Mouse (Mus musculus) myocyte (in vitro differentiated cells): Measurements from ENCODE around the gene Ube2o. TPM values are rescaled to one million over a fixed set of nuclear protein-coding genes. Genes with fewer than 3 reads are reported as not detected.

Experiments
- H3K27me3 ChIP-seq: one replicate; pipeline ENCODE4 v1.6.1; 2011; ENCODE audit not compliant: control insufficient read depth, insufficient read depth, insufficient read length
- H3K36me3 ChIP-seq: one replicate; pipeline ENCODE4 v1.6.1; 2011; ENCODE audit not compliant: control insufficient read depth, insufficient read depth
- H3K4me2 ChIP-seq: one replicate; pipeline ENCODE4 v1.6.1; 2011; ENCODE audit warnings: low read depth, control low read depth
- H3K4me3 ChIP-seq: one replicate; pipeline ENCODE4 v1.5.1; 2011; ENCODE audit warnings: mild to moderate bottlenecking, control low read depth, moderate library complexity
- H3K79me2 ChIP-seq: one replicate; pipeline ENCODE4 v1.6.1; 2011; ENCODE audit not compliant: control insufficient read depth, insufficient read depth
- H3ac ChIP-seq: one replicate; pipeline ENCODE4 v1.6.1; 2011; ENCODE audit not compliant: control insufficient read depth, insufficient read length
- CEBPB ChIP-seq: IDR thresholded peaks from 2 replicates; pipeline ENCODE4 v1.6.1; 2011; ENCODE audit warnings: mild to moderate bottlenecking, moderate library complexity; ENCODE audit not compliant: poor library complexity, insufficient read depth, severe bottlenecking
- E2F4 ChIP-seq: IDR thresholded peaks from one replicate; pipeline ENCODE4 v1.6.1; 2011; ENCODE audit warnings: mild to moderate bottlenecking, control low read depth, moderate library complexity; ENCODE audit not compliant: insufficient read depth
- MAX ChIP-seq: IDR thresholded peaks from one replicate; pipeline ENCODE4 v1.6.1; 2011; ENCODE audit warnings: low read depth, mild to moderate bottlenecking, control low read depth
- MYOD1 ChIP-seq, 3 experiments: IDR thresholded peaks; one replicate each; pipeline ENCODE4 v1.6.1; 2011; ENCODE audit warnings: control low read depth in 2 of 3, low read depth in 2 of 3, mild to moderate bottlenecking in 2 of 3, moderate library complexity in 1 of 3; ENCODE audit not compliant: insufficient read length in 2 of 3, control insufficient read depth in 1 of 3
- MYOG ChIP-seq, 3 experiments: IDR thresholded peaks; one replicate each; pipeline ENCODE4 v1.6.1; 2011; ENCODE audit warnings: control low read depth in 2 of 3, low read depth in 2 of 3, mild to moderate bottlenecking in 2 of 3; ENCODE audit not compliant: insufficient read length in 2 of 3, control insufficient read depth in 1 of 3, insufficient read depth in 1 of 3
- POLR2A ChIP-seq: IDR thresholded peaks from one replicate; pipeline ENCODE4 v1.6.1; 2011; ENCODE audit warnings: low read depth, mild to moderate bottlenecking, control low read depth, moderate library complexity; ENCODE audit not compliant: insufficient read length
- POLR2AphosphoS2 ChIP-seq: IDR thresholded peaks from one replicate; pipeline ENCODE4 v1.6.1; 2011; ENCODE audit warnings: low read depth, control low read depth; ENCODE audit not compliant: insufficient read length
- REST ChIP-seq: IDR thresholded peaks from one replicate; pipeline ENCODE4 v1.6.1; 2011; ENCODE audit warnings: mild to moderate bottlenecking, control low read depth, moderate library complexity; ENCODE audit not compliant: insufficient read depth, insufficient read length
- SRF ChIP-seq: IDR thresholded peaks from one replicate; pipeline ENCODE4 v1.6.1; 2011; ENCODE audit warnings: low read depth; ENCODE audit not compliant: control insufficient read depth, insufficient read length
- TCF12 ChIP-seq: IDR thresholded peaks from one replicate; pipeline ENCODE4 v1.6.1; 2011; ENCODE audit warnings: mild to moderate bottlenecking, control low read depth; ENCODE audit not compliant: poor library complexity, insufficient read depth, severe bottlenecking
- TCF3 ChIP-seq: IDR thresholded peaks from one replicate; pipeline ENCODE4 v1.6.1; 2011; ENCODE audit warnings: low read depth, control low read depth; ENCODE audit not compliant: insufficient read length
- USF1 ChIP-seq: IDR thresholded peaks from one replicate; pipeline ENCODE4 v1.6.1; 2011; ENCODE audit warnings: low read depth, mild to moderate bottlenecking, control low read depth, moderate library complexity
- polyA plus RNA-seq: library from polyadenylated mRNA; unstranded; fragments of >200 nt; fragmentation: generic; extraction: Trizol; gene quantifications from one replicate; pipeline ENCODE4 v1.2.1, GENCODE M21; 2012; ENCODE audit warnings: missing spikeins

Ube2o gene
- polyA plus RNA-seq = 27.1 TPM

DNA sequence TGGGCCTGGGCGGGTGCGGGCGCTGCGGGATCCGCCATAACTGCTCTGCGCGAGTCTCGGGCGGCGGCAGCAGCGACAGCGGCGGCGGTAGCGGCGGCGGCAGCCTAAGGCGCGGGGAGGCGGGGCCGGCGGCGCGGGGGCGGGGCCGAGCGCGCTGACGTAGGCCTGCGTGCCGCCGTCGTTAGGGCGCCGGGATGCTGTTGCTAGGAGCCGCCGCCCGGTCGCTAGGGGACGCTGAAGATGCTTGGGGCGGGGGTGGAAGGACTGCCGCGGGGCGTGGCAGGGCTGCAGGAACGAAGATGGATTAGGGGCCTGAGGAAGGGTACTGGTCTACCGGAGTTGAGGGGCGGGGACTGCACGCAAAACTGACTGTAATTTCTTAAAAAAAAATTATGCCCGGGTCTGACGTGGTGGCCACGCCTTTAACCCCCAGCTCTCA is at the start of gene Ube2o:
Ube2o (minus strand) TSS at position 72 of the 439 bp plus-strand sequence.
- TF ChIP-seq TCF3 (no peak), CEBPB (no peak), USF1 (no peak), E2F4 (no peak), TCF12 (no peak), POLR2A (peak; percentile 90), REST (no peak), POLR2AphosphoS2 (peak; percentile 82)
- H3K27me3 ChIP-seq = no peaks in the 10 kb centered on the region
- peak within 1 kb of the TSS; percentile 36 for H3K4me3 ChIP-seq
- H3ac ChIP-seq = peak within 1 kb of the TSS; percentile 72
- peak within 1 kb of the TSS; percentile 98 for H3K4me2 ChIP-seq
- no peaks in the 10 kb centered on the region for H3K36me3 ChIP-seq
- H3K79me2 ChIP-seq = peaks cover 40% of the 10 kb centered on the region

DNA sequence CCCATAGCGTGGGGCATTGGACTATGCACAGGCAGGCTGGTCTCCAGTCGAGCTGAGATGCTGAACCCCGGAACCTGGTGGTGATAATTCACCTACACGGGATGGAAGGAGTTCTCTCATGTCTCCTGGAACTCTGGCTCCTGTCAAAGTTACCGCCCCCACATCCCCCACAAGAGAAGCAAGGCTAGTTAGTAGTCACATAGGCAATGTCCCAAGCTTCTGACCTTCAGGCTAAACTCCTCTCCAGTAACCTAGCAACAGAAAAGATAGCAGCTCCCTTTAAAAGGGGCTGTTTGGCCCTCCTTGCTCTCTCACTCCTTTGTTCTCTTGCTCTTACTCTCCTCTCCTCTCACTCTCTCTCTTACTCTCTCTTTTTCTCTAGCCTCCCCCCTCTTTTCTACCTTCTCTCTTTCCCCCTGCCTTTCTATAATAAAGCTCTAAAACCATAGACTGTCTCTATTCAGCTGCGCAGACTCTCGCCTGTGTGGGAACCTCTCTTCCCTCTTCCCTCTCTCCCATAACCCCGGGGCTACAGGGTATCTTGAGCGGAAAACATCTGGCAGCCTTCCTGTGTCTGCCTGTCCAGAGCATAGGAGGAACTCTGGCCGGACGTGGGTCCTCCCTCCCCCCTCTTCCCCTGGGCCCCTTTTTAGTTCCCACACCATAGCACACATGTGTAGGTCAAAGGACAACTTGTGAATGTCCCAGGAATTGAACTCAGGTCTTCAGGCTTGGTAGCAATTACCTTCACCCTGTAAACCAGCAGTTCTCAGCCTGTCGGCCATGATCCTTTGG is 49.1 kb upstream of the Ube2o start:
- H3K4me3 ChIP-seq = no peak overlapping the region
- H3K27me3 ChIP-seq = no peaks in the 10 kb centered on the region
- no peak for TF ChIP-seq REST
- no peak for TF ChIP-seq MYOD1 (IDR thresholded peaks at IDR 0.05; ENCODE audit: control insufficient read depth in 1 of 3, insufficient read length in 2 of 3, low read depth in 2 of 3)
- H3K36me3 ChIP-seq = no peaks in the 10 kb centered on the region
- no peaks in the 10 kb centered on the region for H3K79me2 ChIP-seq
- no peak overlapping the region for H3ac ChIP-seq
- no peak overlapping the region for H3K4me2 ChIP-seq

DNA sequence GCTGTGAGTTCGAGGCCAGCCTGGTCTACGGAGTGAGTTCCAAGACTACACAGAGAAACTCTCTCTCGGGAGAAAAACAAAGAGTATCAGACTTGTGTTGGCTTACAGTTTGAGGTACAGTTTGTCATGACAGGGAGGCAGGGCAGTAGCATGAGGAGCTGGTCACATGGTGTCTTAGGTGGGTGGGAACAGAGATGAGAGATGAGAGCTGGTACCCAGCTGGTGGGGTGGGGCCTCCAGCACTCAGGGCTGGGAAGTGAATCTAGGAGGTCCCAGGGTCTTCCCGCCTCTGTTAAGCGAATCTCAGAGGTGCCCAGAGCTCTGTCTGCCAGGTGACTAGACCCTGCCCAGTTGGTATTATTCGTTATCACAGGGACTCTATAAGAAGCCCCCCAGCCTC is 48.2 kb upstream of the Ube2o start:
- Histone ChIP-seq H3ac (no peak overlapping the region), H3K4me3 (no peak overlapping the region), H3K27me3 (no peaks in the 10 kb centered on the region), H3K79me2 (no peaks in the 10 kb centered on the region), H3K36me3 (no peaks in the 10 kb centered on the region), H3K4me2 (no peak overlapping the region)
- no peak for TF ChIP-seq TCF12
- TF ChIP-seq POLR2A = no peak
- TF ChIP-seq MYOD1 (IDR thresholded peaks at IDR 0.05; ENCODE audit: control insufficient read depth in 1 of 3, insufficient read length in 2 of 3, low read depth in 2 of 3) = no peak
- no peak for TF ChIP-seq E2F4
- TF ChIP-seq REST = no peak
- no peak for TF ChIP-seq TCF3
- TF ChIP-seq MYOG (IDR thresholded peaks at IDR 0.05; ENCODE audit: control insufficient read depth in 1 of 3, insufficient read depth in 1 of 3, insufficient read length in 2 of 3, low read depth in 2 of 3) = no peak
- TF ChIP-seq CEBPB = no peak
- TF ChIP-seq MAX = no peak
- TF ChIP-seq USF1 = no peak
- no peak for TF ChIP-seq POLR2AphosphoS2
- TF ChIP-seq SRF = no peak

DNA sequence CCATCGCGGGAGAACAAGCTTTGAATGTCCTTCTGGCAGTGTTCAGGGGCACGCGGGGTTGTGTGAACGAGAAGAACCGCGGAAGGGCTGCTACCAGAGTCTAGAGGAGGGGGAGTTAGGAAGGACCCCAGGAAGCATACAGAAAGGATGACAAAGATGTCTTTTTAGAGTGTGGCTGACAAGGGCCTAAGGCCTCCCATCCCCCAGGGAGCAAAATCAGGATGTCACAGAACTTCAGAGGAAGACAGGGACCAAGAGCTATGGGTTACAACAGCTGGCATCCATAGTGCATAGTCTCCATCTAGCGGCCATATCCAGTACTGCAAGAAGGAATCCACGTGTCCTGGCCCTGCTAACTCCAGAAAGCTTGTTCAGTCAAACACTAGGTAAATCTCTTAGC is 47.5 kb upstream of the Ube2o start:
- H3K27me3 ChIP-seq = no peaks in the 10 kb centered on the region
- H3K36me3 ChIP-seq = no peaks in the 10 kb centered on the region
- H3K4me2 ChIP-seq = no peak overlapping the region
- peaks cover under 1% of the 10 kb centered on the region for H3K79me2 ChIP-seq
- H3ac ChIP-seq = no peak overlapping the region
- H3K4me3 ChIP-seq = no peak overlapping the region
- no peak for TF ChIP-seq TCF3
- no peak for TF ChIP-seq POLR2AphosphoS2
- no peak for TF ChIP-seq E2F4
- no peak for TF ChIP-seq MAX
- no peak for TF ChIP-seq POLR2A
- TF ChIP-seq USF1 = peak; percentile 37
- no peak for TF ChIP-seq CEBPB
- peak in 1 of 3 experiments; percentile 4 for TF ChIP-seq MYOD1 (IDR thresholded peaks at IDR 0.05; ENCODE audit: control insufficient read depth in 1 of 3, insufficient read length in 2 of 3, low read depth in 2 of 3)
